Mouse (Mus musculus): ENCODE measurements around the gene Lmo2.

- TF ChIP-seq POLR2A (IDR thresholded peaks at IDR 0.05; ENCODE audit: low read depth, low read length) (no peak), CTCF (IDR thresholded peaks at IDR 0.05; ENCODE audit: borderline replicate concordance, insufficient read depth, low read length) (no peak)
Measured at GRCm38 (mm10) chr2:103932480-103932879, 25.3 kb upstream of the Lmo2 start.
